Mouse (Mus musculus): ENCODE measurements around the gene Trmt44. TPM values are rescaled to one million over a fixed set of nuclear protein-coding genes. Genes with fewer than 3 reads are reported as not detected.

The Trmt44 gene
- polyA plus RNA-seq, 1 experiment from 2014 or later: 3.1 TPM

Other genes starting within 250 kb of the Trmt44 start
- not detected in 2 replicates for gene Hmx1, start 186.0 kb downstream of the Trmt44 start, polyA plus RNA-seq (2015; fragmentation: Nextera tagmentation; extraction: Ambion mirVana)
- gene Cpz, start 49.4 kb downstream of the Trmt44 start, polyA plus RNA-seq (2015; fragmentation: Nextera tagmentation; extraction: Ambion mirVana): 1.2 and 1.4 TPM in 2 replicates
- gene Acox3, start 8.0 kb upstream of the Trmt44 start, polyA plus RNA-seq (2015; fragmentation: Nextera tagmentation; extraction: Ambion mirVana): 2.2 and 2.7 TPM in 2 replicates
- gene Htra3, start 104.7 kb upstream of the Trmt44 start, polyA plus RNA-seq (2015; fragmentation: Nextera tagmentation; extraction: Ambion mirVana): 1.0 and 1.3 TPM in 2 replicates
- gene Sh3tc1, start 164.9 kb upstream of the Trmt44 start, polyA plus RNA-seq (2015; fragmentation: Nextera tagmentation; extraction: Ambion mirVana): 2.1 TPM in 2 replicates
- gene Ablim2, start 182.8 kb upstream of the Trmt44 start, polyA plus RNA-seq (2015; fragmentation: Nextera tagmentation; extraction: Ambion mirVana): 0.03 and 0.18 TPM in 2 replicates